Mouse (Mus musculus): ENCODE measurements around the gene Rap1b.

Rap1b gene

DNA sequence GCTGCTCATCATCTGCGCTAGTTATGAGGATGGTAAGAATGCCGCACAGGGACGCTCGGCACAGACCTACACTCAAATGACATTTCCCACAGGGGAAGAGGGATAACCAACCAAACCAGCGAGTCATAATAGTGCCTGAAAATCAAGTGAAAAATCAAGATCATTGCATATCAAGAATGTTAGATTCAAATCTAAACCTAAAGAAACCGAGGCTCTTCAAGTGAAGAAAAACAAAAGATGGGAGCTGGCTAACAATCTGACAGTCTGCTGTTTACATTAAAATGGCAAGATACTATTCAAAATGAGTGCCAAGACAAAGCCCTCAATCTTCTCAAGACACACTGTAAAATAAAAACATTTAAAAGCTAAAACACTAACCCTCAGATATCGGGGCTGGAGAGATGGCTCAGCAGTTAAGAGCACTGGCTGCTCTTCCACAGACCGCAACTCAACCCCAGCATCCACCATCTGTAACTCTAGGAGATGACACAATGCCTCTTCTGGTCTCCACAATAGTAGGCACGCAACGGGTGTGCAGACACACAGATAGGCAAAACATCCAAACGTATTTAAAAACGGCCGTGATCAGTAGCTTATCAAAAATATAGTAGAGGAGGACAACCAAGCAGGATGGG lies 61.9 kb downstream of the Rap1b start:
- DNase-seq (ENCODE audit: low spot score in 2 of 2), result no peak

GRCm38 (mm10) chr10:117782491-117783260 lies 63.2 kb downstream of the Rap1b start:
- no peak for DNase-seq (ENCODE audit: low spot score in 2 of 2)

DNA sequence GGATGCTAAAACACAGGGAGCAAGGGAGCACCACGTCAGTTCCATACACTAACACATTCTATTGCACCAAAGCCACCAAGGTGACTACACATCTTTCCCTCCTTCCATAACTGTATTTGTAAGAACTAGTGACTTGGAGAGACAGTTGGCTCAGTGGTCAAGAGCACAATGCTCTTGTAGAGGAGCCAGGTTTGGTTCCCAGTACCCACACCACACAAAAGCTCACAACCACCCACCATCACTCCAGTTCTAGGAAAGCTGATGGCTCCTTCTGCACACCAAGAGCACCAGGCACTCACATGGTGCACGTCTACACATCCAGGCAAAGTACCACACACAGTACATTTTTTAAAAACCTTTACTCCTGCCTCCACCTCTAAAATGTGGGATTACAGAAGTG lies 63.8 kb downstream of the Rap1b start:
- DNase-seq (ENCODE audit: low spot score in 2 of 2), result no peak

DNA sequence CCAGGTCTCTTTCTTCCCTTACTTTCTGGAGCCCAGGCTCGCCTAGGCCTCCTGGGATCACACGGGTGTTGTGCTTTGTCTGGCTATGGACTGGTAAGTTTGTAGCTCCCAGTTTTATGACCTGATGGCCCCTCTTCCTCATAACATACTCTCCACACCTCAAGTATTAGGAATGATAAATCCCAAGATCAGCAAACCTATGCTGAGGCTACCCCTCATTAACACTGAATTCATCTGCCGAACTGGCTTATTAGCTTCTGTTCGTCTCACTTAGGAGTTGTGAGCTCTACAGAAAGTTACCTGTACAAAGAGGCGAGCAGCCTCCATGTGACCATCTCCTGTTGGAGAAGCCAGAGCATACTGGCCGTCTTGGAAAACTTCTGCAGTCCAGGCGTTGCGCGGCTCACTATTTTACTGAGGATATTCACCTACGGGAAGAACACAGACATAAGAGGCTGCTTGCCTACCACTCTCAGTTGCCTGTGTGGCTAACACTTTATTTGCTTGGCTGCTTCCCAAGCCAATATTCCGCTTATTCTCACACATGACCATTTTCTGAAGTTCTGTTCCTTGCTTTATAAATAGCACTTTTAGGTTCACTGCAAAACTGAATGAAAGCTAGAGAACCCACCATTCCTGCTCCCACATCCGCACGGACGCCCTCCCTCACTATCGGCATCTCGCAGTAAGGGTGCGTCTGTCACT lies 64.7 kb downstream of the Rap1b start:
- DNase-seq (ENCODE audit: low spot score in 2 of 2), result no peak

DNA sequence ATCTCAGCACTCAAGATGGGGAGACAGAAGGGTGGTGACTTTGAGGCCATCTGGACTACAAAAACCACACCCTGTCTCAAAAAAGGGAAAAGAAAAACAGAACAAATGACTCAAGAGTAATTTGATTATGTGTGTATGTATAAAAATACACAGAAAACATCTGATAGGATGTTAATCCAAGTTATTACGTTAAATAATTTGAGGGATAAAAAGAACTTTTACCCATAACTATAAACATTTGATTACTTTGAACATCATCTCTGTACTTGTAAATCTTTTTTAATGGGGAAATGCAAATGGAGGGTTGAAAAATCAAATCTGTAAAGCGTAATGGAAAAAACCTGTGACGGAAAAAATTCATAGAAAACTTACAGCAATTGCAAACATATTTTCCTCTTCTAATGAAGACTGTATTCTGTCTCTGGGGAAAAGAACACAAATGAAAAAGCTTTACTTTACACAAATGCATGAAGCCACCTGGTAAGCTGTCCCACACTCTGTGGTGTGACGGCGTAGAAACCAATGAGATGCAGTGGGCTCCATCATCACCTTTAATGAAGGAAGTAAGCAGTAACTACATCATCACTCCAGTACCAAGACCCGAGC lies 65.4 kb downstream of the Rap1b start:
- DNase-seq (ENCODE audit: low spot score in 2 of 2), result no peak

DNA sequence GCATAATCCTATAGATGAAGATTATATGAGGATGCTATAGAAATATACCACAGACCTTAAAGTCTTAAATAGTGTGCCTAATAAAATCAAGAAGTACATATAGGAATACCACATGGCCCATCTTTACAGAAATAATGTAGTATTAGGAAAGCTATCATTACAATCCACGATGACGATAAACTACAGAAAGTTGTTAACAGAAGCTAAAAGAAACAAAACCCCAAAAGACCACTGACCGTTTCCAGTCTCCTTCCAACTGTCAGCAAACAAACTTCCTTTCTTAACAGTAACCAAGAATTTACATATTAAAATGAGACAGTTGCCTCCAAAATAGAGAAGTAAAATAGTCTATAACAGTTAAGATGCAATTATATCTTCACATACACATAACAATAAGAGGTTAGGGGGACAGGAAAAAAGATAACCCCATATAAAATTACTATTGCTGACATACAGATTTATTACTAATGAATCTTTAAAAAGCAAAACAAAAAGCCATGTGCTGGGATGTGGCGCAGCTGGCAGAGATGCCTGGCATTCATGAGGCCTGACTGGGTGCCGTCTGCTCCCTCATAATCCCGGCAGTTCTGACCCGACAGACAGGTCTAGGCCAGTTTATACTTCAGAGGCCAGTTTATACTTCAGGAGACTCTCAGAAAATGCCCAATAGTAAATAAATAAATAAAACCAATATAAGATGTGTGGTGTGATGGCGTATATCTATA lies 66.1 kb downstream of the Rap1b start:
- DNase-seq (ENCODE audit: low spot score in 2 of 2), result no peak

DNA sequence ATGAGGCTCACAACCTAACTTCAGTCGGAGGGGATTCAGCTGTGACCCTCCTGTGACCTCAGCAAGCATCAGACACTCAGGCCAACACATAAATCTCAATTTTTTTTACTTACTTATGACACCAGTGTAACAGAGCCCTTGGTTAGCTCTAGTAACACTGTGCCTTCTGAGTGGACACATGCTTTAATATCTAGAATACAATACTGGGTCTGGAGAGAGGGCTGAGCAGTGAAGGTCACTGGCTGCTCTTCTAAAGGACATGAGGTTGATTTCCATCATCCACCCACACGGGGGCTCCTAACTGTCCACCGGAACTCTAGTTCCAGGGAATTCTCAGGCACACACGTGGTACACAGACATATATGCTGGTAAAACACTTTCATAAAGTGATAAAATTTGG lies 66.9 kb downstream of the Rap1b start:
- DNase-seq (ENCODE audit: low spot score in 2 of 2), result no peak

GRCm38 (mm10) chr10:117778328-117778910 lies 67.4 kb downstream of the Rap1b start:
- no peak for DNase-seq (ENCODE audit: low spot score in 2 of 2)

DNA sequence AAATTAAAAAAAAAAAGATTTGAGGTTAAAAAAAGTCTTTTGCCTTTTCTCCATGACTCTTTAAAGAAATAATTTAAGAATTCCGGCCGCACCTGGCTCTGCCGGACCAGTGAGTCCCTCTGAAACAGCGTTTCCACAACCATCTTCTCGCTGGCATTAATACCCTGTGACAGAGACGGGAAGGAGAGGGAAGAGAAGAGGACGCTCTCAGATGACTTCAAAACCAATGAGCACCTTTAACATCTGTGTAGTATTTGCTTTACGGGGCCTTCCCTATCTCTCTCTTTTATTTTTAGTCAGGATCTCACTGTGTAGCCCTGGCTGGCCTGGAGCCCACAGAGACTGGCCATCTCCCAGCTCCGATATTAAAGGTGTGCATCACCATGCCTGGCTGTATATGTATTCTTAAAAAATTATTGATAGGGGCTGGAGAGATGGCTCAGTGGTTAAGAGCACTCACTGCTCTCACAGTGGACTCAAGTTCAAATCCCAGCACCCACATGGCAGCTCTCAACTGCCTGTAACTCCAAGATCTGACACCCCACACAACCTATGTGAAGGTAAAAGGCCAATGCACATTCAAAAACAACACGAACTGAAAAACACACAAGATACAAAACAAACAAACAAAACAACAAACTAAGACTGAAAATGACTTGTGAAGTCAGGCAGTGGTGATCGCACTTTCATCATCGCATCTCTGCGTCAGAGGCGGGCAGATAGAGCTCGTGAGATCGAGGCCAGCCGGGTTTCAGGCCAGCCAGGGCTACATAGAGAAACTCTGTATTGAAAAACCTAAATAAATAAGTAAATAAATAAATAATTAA lies 68.1 kb downstream of the Rap1b start:
- no peak for DNase-seq (ENCODE audit: low spot score in 2 of 2)

- no peak for DNase-seq (ENCODE audit: low spot score in 2 of 2)
Observed at GRCm38 (mm10) chr10:117777103-117777470, 68.7 kb downstream of the Rap1b start.

DNA sequence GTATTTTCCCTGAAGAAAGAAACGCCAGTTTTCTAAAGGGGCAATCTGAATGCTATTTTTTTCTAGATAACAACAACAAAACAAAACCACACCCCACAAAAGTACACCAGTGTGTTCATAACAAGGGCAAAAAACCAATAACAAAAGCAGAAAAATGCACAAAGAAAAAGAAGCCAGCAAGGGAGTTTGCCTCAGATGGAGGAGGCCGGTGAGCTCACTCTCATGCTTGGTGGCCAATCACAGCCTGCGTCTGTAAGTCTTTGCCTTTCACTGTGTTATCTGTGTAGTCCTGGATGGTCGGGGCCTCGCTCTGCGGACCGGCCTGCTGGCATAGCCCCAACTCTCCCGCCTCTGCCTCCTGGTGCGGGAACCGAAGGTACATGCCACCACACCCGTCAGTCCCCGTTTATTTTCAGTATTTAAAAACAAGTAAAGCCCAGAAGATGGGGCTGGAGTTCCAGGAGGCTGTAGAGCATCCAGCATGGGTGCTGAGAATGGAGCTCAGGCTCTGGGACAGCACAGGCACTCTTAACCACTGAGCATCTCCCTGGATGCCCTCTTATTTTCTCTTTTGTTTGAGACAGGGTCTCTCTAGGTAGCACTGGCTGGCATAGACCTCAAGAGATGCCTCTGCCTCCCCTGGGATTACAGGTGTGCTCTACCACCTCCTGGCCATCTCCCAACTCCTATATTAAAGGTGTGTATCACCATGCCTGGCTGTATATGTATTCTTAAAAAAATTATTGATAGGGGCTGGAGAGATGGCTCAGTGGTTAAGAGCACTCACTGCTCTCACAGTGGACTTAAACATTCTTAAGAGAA lies 69.3 kb downstream of the Rap1b start:
- no peak for DNase-seq (ENCODE audit: low spot score in 2 of 2)

DNA sequence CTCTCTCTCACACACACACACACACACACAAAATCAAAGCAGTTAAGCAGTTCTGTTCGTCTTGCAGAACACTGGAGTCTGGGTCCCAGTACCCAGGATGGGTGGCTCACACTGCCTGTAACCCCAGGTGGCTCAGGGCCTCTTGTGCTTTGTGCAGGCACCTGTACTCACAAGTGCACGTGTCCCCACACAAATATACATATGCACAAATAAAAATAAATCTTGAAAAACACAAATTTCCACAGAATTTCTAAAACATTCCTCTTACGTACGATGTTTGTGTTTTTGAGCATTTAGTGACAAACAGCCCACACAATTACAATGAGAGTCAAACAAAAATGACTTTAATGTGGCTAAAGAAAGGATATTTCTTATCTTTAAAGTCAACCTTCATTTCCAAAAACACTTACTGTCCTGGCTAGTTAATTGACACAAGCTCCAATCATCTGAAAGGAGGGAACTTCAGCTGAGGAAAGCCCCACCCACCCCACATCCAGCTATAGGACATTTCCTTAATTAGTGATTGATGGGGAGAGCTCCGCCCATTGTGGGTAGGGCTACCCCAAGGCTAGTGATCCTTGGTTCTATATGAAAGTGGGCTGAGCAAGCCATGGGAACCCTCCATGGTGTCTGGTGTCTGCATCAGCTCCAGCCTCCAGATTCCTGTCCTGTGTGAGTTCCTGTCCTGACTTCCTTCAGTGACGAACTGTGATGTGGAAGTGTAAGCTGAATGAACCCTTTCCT lies 70.3 kb downstream of the Rap1b start:
- no peak for DNase-seq (ENCODE audit: low spot score in 2 of 2)

DNA sequence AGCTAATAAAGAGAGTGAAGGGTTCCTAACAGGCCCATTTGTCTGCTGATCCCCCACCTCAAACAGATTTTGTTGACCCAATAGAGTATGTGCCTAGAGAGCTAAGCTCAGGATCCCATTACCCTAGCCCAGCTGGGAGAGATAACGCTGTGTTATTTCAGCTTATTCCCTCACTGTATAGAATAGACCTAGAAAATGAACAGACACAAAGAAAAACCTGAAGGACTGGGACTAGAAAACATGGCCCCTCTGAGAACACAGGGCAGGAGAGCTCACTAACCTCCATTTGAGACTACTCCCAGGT lies 71.1 kb downstream of the Rap1b start:
- no peak for DNase-seq (ENCODE audit: low spot score in 2 of 2)

- no peak for DNase-seq (ENCODE audit: low spot score in 2 of 2)
Observed at GRCm38 (mm10) chr10:117774011-117774816, 71.6 kb downstream of the Rap1b start.

DNA sequence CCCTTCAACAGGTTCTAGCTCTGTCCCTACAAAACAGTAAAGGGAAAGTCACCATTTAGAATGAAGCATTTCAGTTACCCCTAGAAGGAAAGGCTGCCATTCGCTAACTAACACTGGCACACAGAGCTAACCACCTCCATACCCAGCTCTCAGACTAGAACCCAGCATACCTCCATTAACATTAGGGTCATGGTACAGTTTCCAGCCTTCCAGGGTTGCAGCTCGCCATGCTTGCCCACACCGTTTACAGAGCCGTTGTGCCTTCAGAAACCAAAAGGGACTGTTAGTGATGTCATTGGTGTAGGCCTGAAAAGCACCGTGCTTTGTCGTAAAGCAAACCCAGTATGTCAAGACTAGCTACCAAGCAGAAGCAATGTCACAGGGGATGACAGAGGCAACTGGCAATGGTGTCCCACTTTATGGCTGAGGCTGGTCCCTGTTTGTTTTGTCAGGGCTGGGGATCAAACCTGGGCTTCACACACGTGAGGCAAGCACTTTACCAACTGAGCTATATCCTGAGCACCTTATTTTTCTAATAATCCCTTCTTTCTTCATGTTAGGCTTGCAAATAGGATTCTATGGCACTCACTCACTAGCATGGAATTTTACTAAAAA lies 72.6 kb downstream of the Rap1b start:
- DNase-seq (ENCODE audit: low spot score in 2 of 2), result no peak

DNA sequence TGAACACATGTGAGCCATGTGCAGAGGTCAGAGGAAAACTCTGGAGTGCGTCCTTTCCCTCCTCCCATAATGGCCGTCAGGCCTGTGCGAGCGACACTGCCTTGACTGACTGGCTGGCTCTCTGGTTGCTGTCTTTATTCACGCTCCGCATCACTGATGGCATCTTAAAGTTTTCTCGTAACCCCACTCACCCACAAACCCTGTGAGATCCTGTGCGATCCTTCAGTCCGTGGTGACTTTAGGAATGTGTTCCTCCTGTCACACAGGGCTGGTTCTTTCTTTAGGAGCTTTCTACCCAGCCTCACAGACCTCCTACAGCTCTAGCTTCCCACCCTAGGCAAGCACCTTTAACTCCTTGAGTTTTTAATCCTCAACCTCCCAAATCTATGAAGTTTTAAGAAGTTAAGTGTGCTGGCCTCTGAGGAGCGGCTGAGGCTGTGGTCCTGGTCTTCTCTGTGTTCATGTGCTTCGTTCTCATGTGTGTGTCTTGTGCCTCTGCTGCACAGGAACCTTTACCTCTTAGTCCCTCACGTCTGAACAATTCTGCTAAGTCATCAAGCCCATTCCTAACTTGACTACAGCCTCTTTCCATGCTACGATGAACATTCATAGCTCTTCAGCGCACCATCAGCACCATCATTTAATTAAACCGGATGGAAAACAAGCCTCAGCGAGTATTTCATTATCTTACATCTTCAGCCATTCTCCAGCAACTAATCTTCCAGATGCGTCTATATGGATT lies 73.3 kb downstream of the Rap1b start:
- DNase-seq (ENCODE audit: low spot score in 2 of 2), result no peak

- DNase-seq (ENCODE audit: low spot score in 2 of 2), result no peak
Observed at GRCm38 (mm10) chr10:117771131-117771510, 74.7 kb downstream of the Rap1b start.
